Mouse (Mus musculus) right cerebral cortex, postnatal 10 days (tissue): ENCODE results near the gene Slc4a11.
"Not testable (repeated sequence)": the region's sequence is repeated elsewhere in the genome, so short reads cannot be mapped to it uniquely, and the experiment has no call there.

Source experiments
- DNase-seq, 2 experiments: peaks; one replicate each; pipeline ENCODE4 v3.0.0; 2021; ENCODE audit warnings: low spot score in 2 of 2

Slc4a11 gene

GRCm38 (mm10) chr2:130679899-130680298, 17.4 kb downstream of the Slc4a11 start:
- no peak for DNase-seq

GRCm38 (mm10) chr2:130679154-130679553, 18.2 kb downstream of the Slc4a11 start:
- no peak for DNase-seq

GRCm38 (mm10) chr2:130677211-130677610, 20.1 kb downstream of the Slc4a11 start:
- DNase-seq = no peak

- peak; percentile 93 to 94 for DNase-seq
Measured at GRCm38 (mm10) chr2:130667559-130667958, 29.8 kb downstream of the Slc4a11 start, which contains the start of gene Itpa. TSS of gene Itpa (plus strand) at chr2:130667610.

GRCm38 (mm10) chr2:130664102-130664701, 33.1 kb downstream of the Slc4a11 start, which contains the start of gene Ddrgk1:
TSS of gene Ddrgk1 (minus strand) at chr2:130664659.
- peak; percentile 96 to 97 for DNase-seq

GRCm38 (mm10) chr2:130663342-130663741, 34.0 kb downstream of the Slc4a11 start:
- no peak for DNase-seq

- no peak for DNase-seq
Measured at GRCm38 (mm10) chr2:130658530-130658929, 38.8 kb downstream of the Slc4a11 start.

GRCm38 (mm10) chr2:130657541-130657940, 39.8 kb downstream of the Slc4a11 start:
- peak; percentile 68 to 69 for DNase-seq

GRCm38 (mm10) chr2:130656536-130656935, 40.8 kb downstream of the Slc4a11 start:
- DNase-seq = no peak

- DNase-seq = no peak
Measured at GRCm38 (mm10) chr2:130655660-130656339, 41.5 kb downstream of the Slc4a11 start.

- no peak for DNase-seq
Measured at GRCm38 (mm10) chr2:130653760-130654159, 43.6 kb downstream of the Slc4a11 start.

GRCm38 (mm10) chr2:130653303-130653702, 44.0 kb downstream of the Slc4a11 start:
- DNase-seq = no peak

- DNase-seq = not testable (repeated sequence)
Measured at GRCm38 (mm10) chr2:130649028-130649427, 48.3 kb downstream of the Slc4a11 start.

GRCm38 (mm10) chr2:130645198-130645597, 52.1 kb downstream of the Slc4a11 start:
- DNase-seq = no peak

GRCm38 (mm10) chr2:130642684-130643369, 54.5 kb downstream of the Slc4a11 start, which contains the start of gene Lzts3:
TSS of gene Lzts3 (minus strand) at chr2:130642803.
- peak; percentile 94 for DNase-seq

GRCm38 (mm10) chr2:130642197-130642660, 55.1 kb downstream of the Slc4a11 start:
- DNase-seq = peak in 1 of 2 experiments; percentile 67

- no peak for DNase-seq
Measured at GRCm38 (mm10) chr2:130641351-130642025, 55.8 kb downstream of the Slc4a11 start.

- no peak for DNase-seq
Measured at GRCm38 (mm10) chr2:130639276-130639675, 58.0 kb downstream of the Slc4a11 start.

GRCm38 (mm10) chr2:130638101-130638611, 59.2 kb downstream of the Slc4a11 start:
- DNase-seq = no peak

- no peak for DNase-seq
Measured at GRCm38 (mm10) chr2:130635847-130636246, 61.5 kb downstream of the Slc4a11 start.

- no peak for DNase-seq
Measured at GRCm38 (mm10) chr2:130634739-130635411, 62.4 kb downstream of the Slc4a11 start.
